Comparison of ENCODE assay signal across 9 mouse cellular contexts in genomic region chr4:24720834-24721233, GRCm38 (mm10).
DNase-seq lines count a peak whose midpoint lies in the region; ATAC-seq lines count a peak whose summit lies in the region.
"Had no signal": no experiment of that assay in that cellular context is flagged by ENCODE, and none has a peak within 500 bp of the region (broad histone marks: within the 10 kb centered on the region; RNA-seq: fewer than 3 reads in every experiment).

No protein-coding gene starts in this region.

- peak; percentile 23 for DNase-seq in thymus, postnatal 14 days
- no peak for DNase-seq in thymus, adult 18-20 months
- peak; percentile 38 for DNase-seq in cerebellum, adult 11 months
- DNase-seq in forelimb bud, embryonic 11.5 days (ENCODE audit: low read depth, low spot score) = peak; percentile 77
- DNase-seq in limb, embryonic 10.5 days (ENCODE audit: low spot score) = peak; percentile 33
- DNase-seq in retina, postnatal 1 day = peak; percentile 73
- DNase-seq in spleen, postnatal 36 days (ENCODE audit: low spot score in 2 of 2) = no peak

- no peaks in the 10 kb centered on the region for H3K4me1 ChIP-seq in kidney, embryonic 14.5 days (ENCODE audit: control insufficient read depth, insufficient read depth, low read length)
- no peaks in the 10 kb centered on the region for H3K4me1 ChIP-seq in limb, embryonic 10.5 days

- H3K27me3 ChIP-seq in kidney, embryonic 14.5 days (ENCODE audit: control insufficient read depth, insufficient read depth, low read length) = no peaks in the 10 kb centered on the region
- no peaks in the 10 kb centered on the region for H3K27me3 ChIP-seq in limb, embryonic 10.5 days (ENCODE audit: low read depth, poor library complexity, severe bottlenecking)

- H3K27ac ChIP-seq in kidney, embryonic 14.5 days (ENCODE audit: low read depth, low read length) = no peak overlapping the region
- no peak overlapping the region for H3K27ac ChIP-seq in limb, embryonic 10.5 days
- H3K27ac ChIP-seq: macrophage had no signal

- no peaks in the 10 kb centered on the region for H3K36me3 ChIP-seq in kidney, embryonic 14.5 days (ENCODE audit: control insufficient read depth, insufficient read depth, low read length)
- H3K36me3 ChIP-seq in limb, embryonic 10.5 days = no peaks in the 10 kb centered on the region

- H3K9ac ChIP-seq in kidney, embryonic 14.5 days (ENCODE audit: low read depth, low read length) = no peak overlapping the region

- 38% methylated on average over 3 of the region's 3 CpGs for WGBS in kidney, embryonic 14.5 days
- WGBS in limb, embryonic 10.5 days = 39% methylated on average over 3 of the region's 3 CpGs

- H3K4me3 ChIP-seq in kidney, embryonic 14.5 days (ENCODE audit: low read length) = no peak overlapping the region
- H3K4me3 ChIP-seq in limb, embryonic 10.5 days = no peak overlapping the region

- ATAC-seq in kidney, embryonic 14.5 days (ENCODE audit: low FRiP score, low TSS enrichment) = peak; percentile 81; the same call in 1 of the 2 replicates

- H3K9me3 ChIP-seq in kidney, embryonic 14.5 days (ENCODE audit: control insufficient read depth, low read length) = no peaks in the 10 kb centered on the region
- H3K9me3 ChIP-seq in limb, embryonic 10.5 days (replicated peaks) = no peaks in the 10 kb centered on the region

- no peak overlapping the region for H3K4me2 ChIP-seq in kidney, embryonic 14.5 days (replicated peaks; ENCODE audit: low read depth, low read length)

Comparison
In these comparisons a context has a peak if more than half of its experiments do, and no peak if none do; other contexts are left out.
1. DNase-seq: peak in thymus, postnatal 14 days (single experiment), cerebellum, adult 11 months (single experiment), forelimb bud, embryonic 11.5 days (single experiment), limb, embryonic 10.5 days (single experiment) and retina, postnatal 1 day (single experiment); none in thymus, adult 18-20 months (0 of 2) and spleen, postnatal 36 days (0 of 2).